Mouse (Mus musculus) neural tube, embryonic 14.5 days (tissue): ENCODE data around the gene Shroom4. TPM values are rescaled to one million over a fixed set of nuclear protein-coding genes. Genes with fewer than 3 reads are reported as not detected.

Source experiments
- ATAC-seq: fragments of 200-750 bp; cut with Nextera tagmentation; 2 replicates; pipeline ENCODE4 v1.8.0; 2017; ENCODE audit warnings: low read depth, mild to moderate bottlenecking, moderate TSS enrichment, moderate library complexity
- H3K27ac ChIP-seq: fragments of 300-500 bp; sonication (generic); 2 replicates; pipeline ENCODE4 v1.5.1; 2014; ENCODE audit warnings: low read depth, mild to moderate bottlenecking, control low read depth, low read length, moderate library complexity, mixed read lengths
- H3K27me3 ChIP-seq: fragments of 300-500 bp; sonication (generic); 2 replicates; pipeline ENCODE4 v1.6.1; 2014; ENCODE audit warnings: low read length; ENCODE audit not compliant: control insufficient read depth, insufficient read depth
- H3K36me3 ChIP-seq: fragments of 300-500 bp; sonication (generic); 2 replicates; pipeline ENCODE4 v1.6.1; 2014; ENCODE audit warnings: low read length, mixed read lengths; ENCODE audit not compliant: control insufficient read depth, insufficient read depth
- H3K4me1 ChIP-seq: fragments of 300-500 bp; sonication (generic); 2 replicates; pipeline ENCODE4 v1.6.1; 2014; ENCODE audit warnings: low read length; ENCODE audit not compliant: control insufficient read depth, insufficient read depth
- H3K4me2 ChIP-seq: fragments of 300-500 bp; sonication (generic); 2 replicates; pipeline ENCODE4 v1.6.1; 2014; ENCODE audit warnings: mild to moderate bottlenecking, low read depth, low read length, control low read depth
- H3K4me3 ChIP-seq: fragments of 300-500 bp; sonication (generic); 2 replicates; pipeline ENCODE4 v1.5.1; 2014; ENCODE audit warnings: low read depth, low read length, control low read depth, mixed read lengths
- H3K9ac ChIP-seq: fragments of 300-500 bp; sonication (generic); replicated peaks from 2 replicates; pipeline ENCODE4 v1.6.1; 2014; ENCODE audit warnings: low read depth, mild to moderate bottlenecking, control low read depth, low read length, mixed read lengths
- H3K9me3 ChIP-seq: fragments of 300-500 bp; sonication (generic); 2 replicates; pipeline ENCODE4 v1.6.1; 2016; ENCODE audit warnings: low read length; ENCODE audit not compliant: control insufficient read depth
- WGBS: fragments of 180-500 bp; shearing (Covaris S2); extraction: QIAGEN DNeasy Blood & Tissue Kit; methylation state at CpG from one replicate; pipeline ENCODE4 v1.1.7; 2014; 5-methylcytosine and 5-hydroxymethylcytosine counted together
- polyA plus RNA-seq: library from polyadenylated mRNA; unstranded; fragments of >200 nt; fragmentation: Nextera tagmentation; extraction: Ambion mirVana; gene quantifications from 2 replicates; pipeline ENCODE4 v1.2.1, GENCODE M21; 2014

Gene Shroom4
- polyA plus RNA-seq, 1 experiment from 2014 or later: 1.7 TPM

- no peaks in the 10 kb centered on the region for H3K36me3 ChIP-seq
- ATAC-seq: no peak
- H3K9me3 ChIP-seq: no peaks in the 10 kb centered on the region
- H3K27me3 ChIP-seq: no peaks in the 10 kb centered on the region
- no peak overlapping the region for H3K27ac ChIP-seq
- H3K4me2 ChIP-seq: no peak overlapping the region
- 85% methylated on average over 1 of the region's 1 CpGs for WGBS
- H3K4me1 ChIP-seq: no peaks in the 10 kb centered on the region
- H3K4me3 ChIP-seq: no peak overlapping the region
- no peak overlapping the region for H3K9ac ChIP-seq
Measured at GRCm38 (mm10) chrX:6658820-6659324, 259.2 kb downstream of the Shroom4 start.

Other genes starting within 250 kb of the Shroom4 start
- gene Nudt10, start 226.8 kb upstream of the Shroom4 start, polyA plus RNA-seq: 57.3 and 61.8 TPM in 2 replicates
- gene Bmp15, start 79.1 kb upstream of the Shroom4 start, polyA plus RNA-seq: 0.08 and 0.12 TPM in 2 replicates